Mouse (Mus musculus): ENCODE data around the gene Tmem178b. TPM values are rescaled to one million over a fixed set of nuclear protein-coding genes. Genes with fewer than 3 reads are reported as not detected.

Tmem178b gene
- polyA plus RNA-seq, 1 experiment: 0.02 TPM

GRCm38 (mm10) chr6:40238857-40239256 lies 365.8 kb downstream of the Tmem178b start:
- TF ChIP-seq CEBPB (IDR thresholded peaks at IDR 0.05; ENCODE audit: insufficient read depth, poor library complexity, severe bottlenecking): no peak
- no peak for TF ChIP-seq TCF3 (IDR thresholded peaks at IDR 0.05; ENCODE audit: insufficient read length, low read depth)
- no peak for TF ChIP-seq TCF12 (IDR thresholded peaks at IDR 0.05; ENCODE audit: insufficient read depth, poor library complexity, severe bottlenecking)
- TF ChIP-seq MAX (IDR thresholded peaks at IDR 0.05; ENCODE audit: low read depth): no peak

GRCm38 (mm10) chr6:40240671-40241070 lies 367.6 kb downstream of the Tmem178b start:
- H3K4me2 ChIP-seq (ENCODE audit: low read depth): no peak overlapping the region
- no peaks in the 10 kb centered on the region for H3K79me2 ChIP-seq (ENCODE audit: control insufficient read depth, insufficient read depth)
- TF ChIP-seq MYOG (IDR thresholded peaks at IDR 0.05; ENCODE audit: control insufficient read depth in 1 of 3, insufficient read depth in 1 of 3, insufficient read length in 2 of 3, low read depth in 2 of 3) (no peak), E2F4 (IDR thresholded peaks at IDR 0.05; ENCODE audit: insufficient read depth) (no peak), SRF (IDR thresholded peaks at IDR 0.05; ENCODE audit: control insufficient read depth, insufficient read length, low read depth) (no peak), REST (IDR thresholded peaks at IDR 0.05; ENCODE audit: insufficient read depth, insufficient read length) (no peak), TCF12 (IDR thresholded peaks at IDR 0.05; ENCODE audit: insufficient read depth, poor library complexity, severe bottlenecking) (no peak), MAX (IDR thresholded peaks at IDR 0.05; ENCODE audit: low read depth) (no peak), USF1 (IDR thresholded peaks at IDR 0.05; ENCODE audit: low read depth) (no peak), POLR2A (IDR thresholded peaks at IDR 0.05; ENCODE audit: insufficient read length, low read depth) (no peak), MYOD1 (IDR thresholded peaks at IDR 0.05; ENCODE audit: control insufficient read depth in 1 of 3, insufficient read length in 2 of 3, low read depth in 2 of 3) (no peak), TCF3 (IDR thresholded peaks at IDR 0.05; ENCODE audit: insufficient read length, low read depth) (no peak), CEBPB (IDR thresholded peaks at IDR 0.05; ENCODE audit: insufficient read depth, poor library complexity, severe bottlenecking) (no peak)
- H3K36me3 ChIP-seq (ENCODE audit: control insufficient read depth, insufficient read depth): no peaks in the 10 kb centered on the region
- H3ac ChIP-seq (ENCODE audit: control insufficient read depth, insufficient read length): no peak overlapping the region
- no peak overlapping the region for H3K4me3 ChIP-seq
- H3K27me3 ChIP-seq (ENCODE audit: control insufficient read depth, insufficient read depth, insufficient read length): no peaks in the 10 kb centered on the region

More at GRCm38 (mm10) chr6:40238857-40239256, 365.8 kb downstream of the Tmem178b start:
- H3K4me2 ChIP-seq (ENCODE audit: low read depth): no peak overlapping the region
- no peak overlapping the region for H3K4me3 ChIP-seq
- H3K27me3 ChIP-seq (ENCODE audit: control insufficient read depth, insufficient read depth, insufficient read length): no peaks in the 10 kb centered on the region
- H3K36me3 ChIP-seq (ENCODE audit: control insufficient read depth, insufficient read depth): no peaks in the 10 kb centered on the region
- no peaks in the 10 kb centered on the region for H3K79me2 ChIP-seq (ENCODE audit: control insufficient read depth, insufficient read depth)
- no peak overlapping the region for H3ac ChIP-seq (ENCODE audit: control insufficient read depth, insufficient read length)

GRCm38 (mm10) chr6:40247398-40247946 lies 374.4 kb downstream of the Tmem178b start:
- TF ChIP-seq TCF3 (IDR thresholded peaks at IDR 0.05; ENCODE audit: insufficient read length, low read depth): no peak
- TF ChIP-seq POLR2A (IDR thresholded peaks at IDR 0.05; ENCODE audit: insufficient read length, low read depth): no peak
- no peaks in the 10 kb centered on the region for H3K36me3 ChIP-seq (ENCODE audit: control insufficient read depth, insufficient read depth)
- H3K27me3 ChIP-seq (ENCODE audit: control insufficient read depth, insufficient read depth, insufficient read length): no peaks in the 10 kb centered on the region
- H3K4me3 ChIP-seq: no peak overlapping the region
- no peak overlapping the region for H3ac ChIP-seq (ENCODE audit: control insufficient read depth, insufficient read length)
- H3K4me2 ChIP-seq (ENCODE audit: low read depth): no peak overlapping the region
- no peaks in the 10 kb centered on the region for H3K79me2 ChIP-seq (ENCODE audit: control insufficient read depth, insufficient read depth)

GRCm38 (mm10) chr6:40249939-40250338 lies 376.9 kb downstream of the Tmem178b start:
- Histone ChIP-seq H3K4me2 (ENCODE audit: low read depth) (no peak overlapping the region), H3K4me3 (no peak overlapping the region), H3K36me3 (ENCODE audit: control insufficient read depth, insufficient read depth) (no peaks in the 10 kb centered on the region), H3ac (ENCODE audit: control insufficient read depth, insufficient read length) (no peak overlapping the region), H3K79me2 (ENCODE audit: control insufficient read depth, insufficient read depth) (no peaks in the 10 kb centered on the region), H3K27me3 (ENCODE audit: control insufficient read depth, insufficient read depth, insufficient read length) (no peaks in the 10 kb centered on the region)
- TF ChIP-seq MAX (IDR thresholded peaks at IDR 0.05; ENCODE audit: low read depth) (no peak), E2F4 (IDR thresholded peaks at IDR 0.05; ENCODE audit: insufficient read depth) (no peak), SRF (IDR thresholded peaks at IDR 0.05; ENCODE audit: control insufficient read depth, insufficient read length, low read depth) (no peak), USF1 (IDR thresholded peaks at IDR 0.05; ENCODE audit: low read depth) (no peak), TCF3 (IDR thresholded peaks at IDR 0.05; ENCODE audit: insufficient read length, low read depth) (no peak), MYOG (IDR thresholded peaks at IDR 0.05; ENCODE audit: control insufficient read depth in 1 of 3, insufficient read depth in 1 of 3, insufficient read length in 2 of 3, low read depth in 2 of 3) (no peak), TCF12 (IDR thresholded peaks at IDR 0.05; ENCODE audit: insufficient read depth, poor library complexity, severe bottlenecking) (no peak), POLR2A (IDR thresholded peaks at IDR 0.05; ENCODE audit: insufficient read length, low read depth) (no peak), MYOD1 (IDR thresholded peaks at IDR 0.05; ENCODE audit: control insufficient read depth in 1 of 3, insufficient read length in 2 of 3, low read depth in 2 of 3) (no peak)

GRCm38 (mm10) chr6:40263687-40264086 lies 390.6 kb downstream of the Tmem178b start:
- H3K36me3 ChIP-seq (ENCODE audit: control insufficient read depth, insufficient read depth): no peaks in the 10 kb centered on the region
- H3ac ChIP-seq (ENCODE audit: control insufficient read depth, insufficient read length): no peak overlapping the region
- no peaks in the 10 kb centered on the region for H3K27me3 ChIP-seq (ENCODE audit: control insufficient read depth, insufficient read depth, insufficient read length)
- no peaks in the 10 kb centered on the region for H3K79me2 ChIP-seq (ENCODE audit: control insufficient read depth, insufficient read depth)
- H3K4me2 ChIP-seq (ENCODE audit: low read depth): no peak overlapping the region
- H3K4me3 ChIP-seq: no peak overlapping the region
- TF ChIP-seq POLR2A (IDR thresholded peaks at IDR 0.05; ENCODE audit: insufficient read length, low read depth) (no peak), MYOD1 (IDR thresholded peaks at IDR 0.05; ENCODE audit: control insufficient read depth in 1 of 3, insufficient read length in 2 of 3, low read depth in 2 of 3) (no peak), TCF12 (IDR thresholded peaks at IDR 0.05; ENCODE audit: insufficient read depth, poor library complexity, severe bottlenecking) (no peak), CEBPB (IDR thresholded peaks at IDR 0.05; ENCODE audit: insufficient read depth, poor library complexity, severe bottlenecking) (no peak), MYOG (IDR thresholded peaks at IDR 0.05; ENCODE audit: control insufficient read depth in 1 of 3, insufficient read depth in 1 of 3, insufficient read length in 2 of 3, low read depth in 2 of 3) (no peak)

All from myocyte (in vitro differentiated cells).